Mouse (Mus musculus) hindbrain, embryonic 14.5 days (tissue): ENCODE measurements around the gene Sema4d. TPM values are rescaled to one million over a fixed set of nuclear protein-coding genes. Genes with fewer than 3 reads are reported as not detected.

ENCODE experiments used
- ATAC-seq: fragments of 200-750 bp; cut with Nextera tagmentation; 2 replicates; pipeline ENCODE4 v1.8.0; 2017; ENCODE audit warnings: moderate number of reproducible peaks, mild to moderate bottlenecking, moderate TSS enrichment, moderate library complexity; ENCODE audit not compliant: low FRiP score
- DNase-seq: peaks from one replicate; pipeline ENCODE4 v3.0.0-alpha.2; 2015; ENCODE audit warnings: low spot score
- H3K27ac ChIP-seq: fragments of 300-500 bp; sonication (generic); 2 replicates; pipeline ENCODE4 v1.5.1; 2014; ENCODE audit warnings: mild to moderate bottlenecking, moderate library complexity
- H3K27me3 ChIP-seq: fragments of 300-500 bp; sonication (generic); 2 replicates; pipeline ENCODE4 v1.6.1; 2014; ENCODE audit warnings: mild to moderate bottlenecking, low read length, mixed read lengths; ENCODE audit not compliant: control insufficient read depth, insufficient read depth
- H3K36me3 ChIP-seq: fragments of 300-500 bp; sonication (generic); replicated peaks from 2 replicates; pipeline ENCODE4 v1.6.1; 2014; ENCODE audit not compliant: control insufficient read depth, insufficient read depth
- H3K4me1 ChIP-seq: fragments of 300-500 bp; sonication (generic); replicated peaks from 2 replicates; pipeline ENCODE4 v1.6.1; 2014; ENCODE audit warnings: antibody characterized with exemption, low read length, mixed read lengths; ENCODE audit not compliant: control insufficient read depth, insufficient read depth
- H3K4me2 ChIP-seq: fragments of 300-500 bp; sonication (generic); replicated peaks from 2 replicates; pipeline ENCODE4 v1.6.1; 2014; ENCODE audit warnings: mild to moderate bottlenecking, moderate library complexity
- H3K4me3 ChIP-seq: fragments of 300-500 bp; sonication (generic); replicated peaks from 2 replicates; pipeline ENCODE4 v1.5.1; 2014; ENCODE audit warnings: mild to moderate bottlenecking, low read length
- H3K9ac ChIP-seq: fragments of 300-500 bp; sonication (generic); 2 replicates; pipeline ENCODE4 v1.6.1; 2014
- H3K9me3 ChIP-seq: fragments of 300-500 bp; sonication (generic); 2 replicates; pipeline ENCODE4 v1.6.1; 2016; ENCODE audit warnings: low read length; ENCODE audit not compliant: control insufficient read depth
- WGBS: fragments of 180-500 bp; shearing (Covaris S2); extraction: QIAGEN DNeasy Blood & Tissue Kit; methylation state at CpG from one replicate; pipeline ENCODE4 v1.1.7; 2014; 5-methylcytosine and 5-hydroxymethylcytosine counted together
- polyA plus RNA-seq: library from polyadenylated mRNA; unstranded; fragments of >200 nt; fragmentation: Nextera tagmentation; extraction: Ambion mirVana; gene quantifications from 2 replicates; pipeline ENCODE4 v1.2.1, GENCODE M21; 2014

Sema4d gene
- polyA plus RNA-seq, 1 experiment from 2014 or later = 16.2 TPM

DNA sequence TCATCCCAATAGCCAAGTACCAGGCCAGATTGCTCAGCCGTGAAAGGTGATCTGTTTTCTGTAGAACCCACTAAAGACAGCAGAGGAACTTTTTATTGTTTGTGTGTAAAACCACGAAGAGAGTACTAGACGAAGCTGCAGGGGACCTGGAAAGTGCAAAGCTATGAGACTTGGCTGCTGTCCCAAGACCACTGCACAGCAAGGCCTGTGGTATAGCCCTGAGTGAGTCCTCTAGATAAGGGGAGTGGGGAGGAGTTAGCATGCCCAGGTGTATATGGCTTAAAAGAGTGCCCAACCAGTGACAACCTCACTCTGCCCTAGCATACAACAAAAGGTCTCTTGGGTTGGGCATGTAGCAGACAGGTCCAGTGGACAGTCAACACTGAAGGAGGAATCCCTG, 104.9 kb downstream of the Sema4d start:
- Histone ChIP-seq H3K27ac (no peak overlapping the region), H3K9ac (no peak overlapping the region), H3K4me1 (no peaks in the 10 kb centered on the region), H3K27me3 (no peaks in the 10 kb centered on the region), H3K9me3 (no peaks in the 10 kb centered on the region), H3K36me3 (peaks cover 49% of the 10 kb centered on the region), H3K4me3 (no peak overlapping the region), H3K4me2 (no peak overlapping the region)
- DNase-seq = no peak
- ATAC-seq = no peak
- WGBS = 47% methylated on average over 3 of the region's 3 CpGs

DNA sequence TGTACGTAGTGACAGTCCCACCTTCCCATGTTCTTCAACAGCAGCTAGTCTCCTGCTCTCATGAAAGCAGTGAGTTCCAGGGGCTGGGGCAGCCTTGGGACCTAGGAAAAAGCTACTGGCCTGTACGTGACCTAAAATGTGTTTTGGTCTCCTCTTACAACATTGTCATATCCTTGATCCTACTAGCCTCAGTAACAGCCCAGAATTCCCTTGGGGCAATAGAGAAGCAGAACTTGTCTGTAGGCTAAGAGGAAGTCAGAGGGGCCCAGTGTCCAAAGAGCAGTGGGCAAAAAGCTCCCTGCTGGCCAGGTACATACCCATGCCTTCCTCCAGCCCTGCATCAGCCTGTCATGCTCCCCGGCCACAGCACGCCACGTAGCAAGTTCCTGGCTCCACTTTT, 106.6 kb downstream of the Sema4d start:
- DNase-seq = no peak
- Histone ChIP-seq H3K4me3 (no peak overlapping the region), H3K4me1 (no peaks in the 10 kb centered on the region), H3K9me3 (no peaks in the 10 kb centered on the region), H3K36me3 (peaks cover 67% of the 10 kb centered on the region), H3K9ac (no peak overlapping the region), H3K27me3 (no peaks in the 10 kb centered on the region), H3K27ac (no peak overlapping the region), H3K4me2 (no peak overlapping the region)
- WGBS = 97% methylated on average over 5 of the region's 5 CpGs
- ATAC-seq = no peak

- Histone ChIP-seq H3K27ac (no peak overlapping the region), H3K27me3 (no peaks in the 10 kb centered on the region), H3K4me3 (no peak overlapping the region), H3K9ac (no peak overlapping the region), H3K36me3 (peaks cover 82% of the 10 kb centered on the region), H3K4me2 (no peak overlapping the region), H3K9me3 (no peaks in the 10 kb centered on the region), H3K4me1 (no peaks in the 10 kb centered on the region)
- 90% methylated on average over 7 of the region's 7 CpGs for WGBS
- ATAC-seq (no peak), DNase-seq (no peak)
Observed at GRCm38 (mm10) chr13:51685290-51685966, 108.1 kb downstream of the Sema4d start.

GRCm38 (mm10) chr13:51681634-51682033, 111.9 kb downstream of the Sema4d start:
- 94% methylated on average over 8 of the region's 8 CpGs for WGBS

GRCm38 (mm10) chr13:51681076-51681475, 112.5 kb downstream of the Sema4d start:
- Histone ChIP-seq H3K4me3 (no peak overlapping the region), H3K9me3 (no peaks in the 10 kb centered on the region), H3K27ac (no peak overlapping the region), H3K9ac (no peak overlapping the region), H3K27me3 (no peaks in the 10 kb centered on the region), H3K4me2 (no peak overlapping the region), H3K36me3 (peaks cover 99% of the 10 kb centered on the region), H3K4me1 (no peaks in the 10 kb centered on the region)
- WGBS = 92% methylated on average over 5 of the region's 5 CpGs
- ATAC-seq (no peak), DNase-seq (no peak)

More at GRCm38 (mm10) chr13:51681634-51682033, 111.9 kb downstream of the Sema4d start:
- no peak overlapping the region for H3K4me3 ChIP-seq
- no peak overlapping the region for H3K4me2 ChIP-seq
- no peaks in the 10 kb centered on the region for H3K4me1 ChIP-seq
- H3K9me3 ChIP-seq = no peaks in the 10 kb centered on the region
- DNase-seq (no peak), ATAC-seq (no peak)
- H3K27ac ChIP-seq = no peak overlapping the region
- H3K27me3 ChIP-seq = no peaks in the 10 kb centered on the region
- no peak overlapping the region for H3K9ac ChIP-seq
- peaks cover 96% of the 10 kb centered on the region for H3K36me3 ChIP-seq

- DNase-seq (no peak), ATAC-seq (no peak)
- H3K9ac ChIP-seq = no peak overlapping the region
- no peak overlapping the region for H3K4me3 ChIP-seq
- no peaks in the 10 kb centered on the region for H3K27me3 ChIP-seq
- H3K9me3 ChIP-seq = no peaks in the 10 kb centered on the region
- H3K4me2 ChIP-seq = no peak overlapping the region
- WGBS = 89% methylated on average over 4 of the region's 4 CpGs
- H3K27ac ChIP-seq = no peak overlapping the region
- peaks cover 100% of the 10 kb centered on the region for H3K36me3 ChIP-seq
- no peaks in the 10 kb centered on the region for H3K4me1 ChIP-seq
Observed at GRCm38 (mm10) chr13:51679332-51679731, 114.2 kb downstream of the Sema4d start.

DNA sequence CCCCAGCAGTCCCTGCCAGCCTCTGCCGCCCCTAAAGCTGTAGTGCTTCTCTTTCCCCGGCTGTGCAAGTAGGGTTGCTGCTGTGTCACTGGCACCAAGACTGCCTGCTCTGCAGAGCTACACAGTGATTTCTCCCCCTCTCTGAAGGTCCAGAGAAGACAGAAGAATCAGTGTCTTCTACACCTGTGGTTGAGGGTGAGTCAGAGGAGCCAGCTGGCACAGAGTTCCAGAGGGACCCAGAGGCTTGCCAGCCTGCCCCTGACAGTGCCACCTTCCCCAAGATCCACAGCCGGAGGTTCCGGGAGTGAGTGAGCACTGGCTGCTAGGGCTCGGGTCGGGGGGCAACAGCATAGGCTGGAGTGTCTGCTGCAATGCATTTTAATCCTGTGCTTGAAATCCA, 114.9 kb downstream of the Sema4d start:
- ATAC-seq (no peak), DNase-seq (no peak)
- Histone ChIP-seq H3K9me3 (no peaks in the 10 kb centered on the region), H3K4me1 (no peaks in the 10 kb centered on the region), H3K9ac (no peak overlapping the region), H3K27me3 (no peaks in the 10 kb centered on the region), H3K4me2 (no peak overlapping the region), H3K4me3 (no peak overlapping the region), H3K27ac (no peak overlapping the region), H3K36me3 (peaks cover 100% of the 10 kb centered on the region)
- WGBS = 94% methylated on average over 6 of the region's 6 CpGs

DNA sequence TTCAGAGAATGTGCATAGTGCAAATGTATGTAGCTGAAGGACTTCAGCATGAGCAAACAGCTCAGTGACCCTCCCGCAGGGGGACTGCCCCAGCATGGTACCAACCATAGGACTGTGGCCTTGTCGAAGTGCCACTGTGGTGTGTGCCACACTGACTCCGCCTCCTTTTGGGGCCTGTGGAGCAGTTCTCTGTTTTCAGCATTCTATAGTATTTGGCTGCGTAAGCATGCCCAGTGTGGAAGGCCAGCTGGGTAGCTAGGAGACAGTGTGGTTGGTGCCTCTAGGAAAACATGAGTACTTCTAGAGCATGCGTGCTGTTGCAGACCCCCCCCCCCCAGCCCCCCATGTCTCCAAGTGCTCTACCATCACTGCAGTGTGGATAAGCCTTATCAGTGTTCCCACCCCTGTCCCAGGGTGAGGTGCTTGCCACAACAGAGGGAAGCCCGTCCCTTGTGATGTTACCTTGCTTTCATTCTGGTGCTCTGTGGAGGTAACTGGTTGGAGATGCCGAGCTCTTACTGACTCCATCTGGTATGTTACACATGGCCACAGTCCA, 115.8 kb downstream of the Sema4d start:
- H3K4me3 ChIP-seq = no peak overlapping the region
- H3K4me1 ChIP-seq = no peaks in the 10 kb centered on the region
- 89% methylated on average over 7 of the region's 7 CpGs for WGBS
- H3K4me2 ChIP-seq = no peak overlapping the region
- no peaks in the 10 kb centered on the region for H3K9me3 ChIP-seq
- H3K9ac ChIP-seq = no peak overlapping the region
- H3K27ac ChIP-seq = no peak overlapping the region
- peaks cover 99% of the 10 kb centered on the region for H3K36me3 ChIP-seq
- H3K27me3 ChIP-seq = no peaks in the 10 kb centered on the region
- ATAC-seq = no peak
- no peak for DNase-seq

GRCm38 (mm10) chr13:51677041-51677440, 116.5 kb downstream of the Sema4d start:
- Histone ChIP-seq H3K9me3 (no peaks in the 10 kb centered on the region), H3K4me2 (no peak overlapping the region), H3K4me3 (no peak overlapping the region), H3K36me3 (peaks cover 92% of the 10 kb centered on the region), H3K27me3 (no peaks in the 10 kb centered on the region), H3K4me1 (no peaks in the 10 kb centered on the region), H3K27ac (no peak overlapping the region), H3K9ac (no peak overlapping the region)
- ATAC-seq (no peak), DNase-seq (no peak)
- WGBS = 95% methylated on average over 12 of the region's 12 CpGs
